Mouse (Mus musculus): ENCODE measurements around the gene Atp7b.

GRCm38 (mm10) chr8:22042515-22042914 lies 17.6 kb downstream of the Atp7b start:
- no peak for TF ChIP-seq CTCF (IDR thresholded peaks at IDR 0.05; ENCODE audit: low read depth)
- TF ChIP-seq EP300 (optimal IDR thresholded peaks at IDR 0.05): no peak
